Mouse (Mus musculus) MEL (cell line): Measurements from ENCODE around the gene Rbm24. TPM values are rescaled to one million over a fixed set of nuclear protein-coding genes. Genes with fewer than 3 reads are reported as not detected.

Experiments used
- DNase-seq: peaks from one replicate; pipeline ENCODE4 v3.0.0; 2011; ENCODE audit warnings: low read depth, low spot score
- H3K27ac ChIP-seq: 2 replicates; pipeline ENCODE4 v1.5.1; 2012; ENCODE audit warnings: low read depth, mild to moderate bottlenecking, control low read depth, low read length, moderate library complexity; ENCODE audit not compliant: control insufficient read depth
- H3K27me3 ChIP-seq, 2 experiments: fragments of 150-350 bp in 1 of 2; sonication (generic) in 1 of 2; 2 replicates each; pipeline ENCODE4 v1.6.1; 2012; ENCODE audit warnings: low read length in 2 of 2, mild to moderate bottlenecking in 2 of 2, improper control_type of control experiment in 1 of 2, moderate library complexity in 1 of 2; ENCODE audit not compliant: insufficient read depth in 2 of 2, control insufficient read depth in 1 of 2
- H3K36me3 ChIP-seq, 2 experiments: 2 replicates each; pipeline ENCODE4 v1.6.1; 2012 to 2014; ENCODE audit warnings: low read length in 2 of 2, improper control_type of control experiment in 1 of 2, inconsistent platforms in 1 of 2, mild to moderate bottlenecking in 1 of 2; ENCODE audit not compliant: insufficient read depth in 2 of 2, control insufficient read depth in 1 of 2
- H3K4me1 ChIP-seq, 2 experiments: fragments of 150-350 bp in 1 of 2; sonication (generic) in 1 of 2; 2 replicates each; pipeline ENCODE4 v1.6.1; 2012; ENCODE audit warnings: low read length in 2 of 2, improper control_type of control experiment in 1 of 2, mild to moderate bottlenecking in 1 of 2; ENCODE audit not compliant: insufficient read depth in 2 of 2, control insufficient read depth in 1 of 2
- H3K4me3 ChIP-seq, 2 experiments: fragments of 150-350 bp in 1 of 2; sonication (generic) in 1 of 2; 2 replicates each; pipeline ENCODE4 v1.5.1; 2012; ENCODE audit warnings: low read depth in 2 of 2, low read length in 2 of 2, mild to moderate bottlenecking in 2 of 2, moderate library complexity in 2 of 2, control low read depth in 1 of 2, improper control_type of control experiment in 1 of 2; ENCODE audit not compliant: control insufficient read depth in 1 of 2, insufficient read depth in 1 of 2
- H3K79me2 ChIP-seq: 2 replicates; pipeline ENCODE4 v1.6.1; 2012; ENCODE audit warnings: mild to moderate bottlenecking, low read length, moderate library complexity; ENCODE audit not compliant: control insufficient read depth, poor library complexity, insufficient read depth
- H3K9ac ChIP-seq: 2 replicates; pipeline ENCODE4 v1.6.1; 2012; ENCODE audit warnings: low read depth, mild to moderate bottlenecking, control low read depth, low read length, moderate library complexity; ENCODE audit not compliant: control insufficient read depth, poor library complexity, severe bottlenecking
- H3K9me3 ChIP-seq: fragments of 150-350 bp; sonication (generic); replicated peaks from 2 replicates; pipeline ENCODE4 v1.6.1; 2012; ENCODE audit warnings: mild to moderate bottlenecking, low read length, improper control_type of control experiment, moderate library complexity; ENCODE audit not compliant: insufficient read depth
- BHLHE40 ChIP-seq: IDR thresholded peaks from 2 replicates; pipeline ENCODE4 v1.6.1; 2012; ENCODE audit warnings: low read depth, mild to moderate bottlenecking, inconsistent platforms, low read length, improper control_type of control experiment, borderline replicate concordance
- CHD1 ChIP-seq: IDR thresholded peaks from 2 replicates; pipeline ENCODE4 v1.6.1; 2012; ENCODE audit warnings: low read depth, mild to moderate bottlenecking, inconsistent platforms, low read length, improper control_type of control experiment
- CTCF ChIP-seq, 3 experiments: IDR thresholded peaks in 2 of 3; conservative IDR thresholded peaks in 1 of 3; 2 replicates each; pipeline ENCODE4 v1.5.1; 2011 to 2012; ENCODE audit warnings: low read length in 3 of 3, low read depth in 2 of 3, mild to moderate bottlenecking in 2 of 3, improper control_type of control experiment in 1 of 3, inconsistent platforms in 1 of 3, mixed read lengths in 1 of 3, moderate library complexity in 1 of 3; ENCODE audit not compliant: control insufficient read depth in 1 of 3, insufficient read depth in 1 of 3, poor library complexity in 1 of 3, severe bottlenecking in 1 of 3
- E2F4 ChIP-seq: IDR thresholded peaks from 2 replicates; pipeline ENCODE4 v1.6.1; 2011; ENCODE audit warnings: low read depth, low read length, improper control_type of control experiment, borderline replicate concordance
- ELF1 ChIP-seq: IDR thresholded peaks from 2 replicates; pipeline ENCODE4 v1.6.1; 2014; ENCODE audit warnings: low read depth, mild to moderate bottlenecking, inconsistent platforms, low read length, improper control_type of control experiment, moderate library complexity
- GABPA ChIP-seq: IDR thresholded peaks from 2 replicates; pipeline ENCODE4 v1.6.1; 2012; ENCODE audit warnings: low read depth, mild to moderate bottlenecking, inconsistent platforms, low read length, improper control_type of control experiment, moderate library complexity
- GATA1 ChIP-seq: IDR thresholded peaks from 2 replicates; pipeline ENCODE4 v1.6.1; 2011; ENCODE audit warnings: low read depth, low read length, improper control_type of control experiment
- KAT2A ChIP-seq: conservative IDR thresholded peaks from 2 replicates; pipeline ENCODE4 v1.6.1; 2012; ENCODE audit warnings: low read depth, low read length, improper control_type of control experiment, inconsistent platforms
- MXI1 ChIP-seq: IDR thresholded peaks from 2 replicates; pipeline ENCODE4 v1.6.1; 2011; ENCODE audit warnings: mild to moderate bottlenecking, low read depth, low read length, improper control_type of control experiment
- MYB ChIP-seq: IDR thresholded peaks from 2 replicates; pipeline ENCODE4 v1.6.1; 2011; ENCODE audit warnings: mild to moderate bottlenecking, low read depth, low read length, improper control_type of control experiment
- NRF1 ChIP-seq: IDR thresholded peaks from 2 replicates; pipeline ENCODE4 v1.6.1; 2014; ENCODE audit warnings: low read depth, mild to moderate bottlenecking, inconsistent platforms, low read length, improper control_type of control experiment, moderate library complexity; ENCODE audit not compliant: poor library complexity, insufficient read depth, severe bottlenecking
- POLR2AphosphoS2 ChIP-seq: IDR thresholded peaks from 2 replicates; pipeline ENCODE4 v1.6.1; 2011; ENCODE audit warnings: low read length, improper control_type of control experiment
- POLR2AphosphoS5 ChIP-seq: IDR thresholded peaks from 2 replicates; pipeline ENCODE4 v1.6.1; 2012; ENCODE audit warnings: low read depth, borderline replicate concordance, mild to moderate bottlenecking, inconsistent platforms, low read length, moderate library complexity, mixed read lengths
- RAD21 ChIP-seq: IDR thresholded peaks from 2 replicates; pipeline ENCODE4 v1.6.1; 2011; ENCODE audit warnings: mild to moderate bottlenecking, low read depth, low read length, improper control_type of control experiment
- RCOR1 ChIP-seq: IDR thresholded peaks from 2 replicates; pipeline ENCODE4 v1.6.1; 2012; ENCODE audit warnings: low read depth, mild to moderate bottlenecking, inconsistent platforms, low read length, improper control_type of control experiment
- SIN3A ChIP-seq: IDR thresholded peaks from 2 replicates; pipeline ENCODE4 v1.6.1; 2012; ENCODE audit warnings: low read length, improper control_type of control experiment, inconsistent platforms
- SMC3 ChIP-seq: IDR thresholded peaks from 2 replicates; pipeline ENCODE4 v1.6.1; 2011; ENCODE audit warnings: low read depth, low read length, improper control_type of control experiment
- TAL1 ChIP-seq: IDR thresholded peaks from 2 replicates; pipeline ENCODE4 v1.6.1; 2012; ENCODE audit warnings: mild to moderate bottlenecking, inconsistent platforms, low read length, moderate library complexity, mixed read lengths
- TBP ChIP-seq: IDR thresholded peaks from 2 replicates; pipeline ENCODE4 v1.8.0; 2011; ENCODE audit warnings: low read depth, low read length, improper control_type of control experiment
- UBTF ChIP-seq: IDR thresholded peaks from 2 replicates; pipeline ENCODE4 v1.6.1; 2012; ENCODE audit warnings: low read depth, mild to moderate bottlenecking, inconsistent platforms, low read length, improper control_type of control experiment, moderate library complexity, borderline replicate concordance; ENCODE audit not compliant: insufficient read depth
- ZMIZ1 ChIP-seq: IDR thresholded peaks from 2 replicates; pipeline ENCODE4 v1.6.1; 2012; ENCODE audit warnings: low read depth, mild to moderate bottlenecking, inconsistent platforms, low read length, improper control_type of control experiment, moderate library complexity
- polyA plus RNA-seq, 2 experiments: library from polyadenylated mRNA; stranded (reverse) in 1 of 2; unstranded in 1 of 2; fragments of >175 nt in 1 of 2; fragments of >200 nt in 1 of 2; gene quantifications; 2 replicates each; pipeline versions ENCODE4 v1.2.1 to v1.2.4; 2012; ENCODE audit warnings: low replicate concordance in 2 of 2, low read depth in 1 of 2; ENCODE audit not compliant: insufficient read length in 2 of 2, insufficient read depth in 1 of 2, missing spikeins in 1 of 2
- total RNA-seq: library from RNA; depleted of rRNA; stranded (reverse); fragments of 300-350 nt; gene quantifications from 2 replicates; pipeline ENCODE4 v1.2.3, GENCODE M21; 2012

Rbm24 gene
- total and polyA plus RNA-seq, 3 experiments = not detected

GRCm38 (mm10) chr13:46417594-46417993 is 640 bp upstream of the Rbm24 start:
- Histone ChIP-seq H3K4me1 (no peaks in the 10 kb centered on the region), H3K4me3 (no peak overlapping the region), H3K27ac (no peak overlapping the region), H3K9me3 (no peaks in the 10 kb centered on the region), H3K27me3 (no peaks in the 10 kb centered on the region), H3K79me2 (no peaks in the 10 kb centered on the region), H3K9ac (no peak overlapping the region), H3K36me3 (no peaks in the 10 kb centered on the region; a peak in 1 of 4 replicates)
- no peak for DNase-seq
- TF ChIP-seq CTCF (IDR thresholded peaks at IDR 0.05 in 2 of 3, conservative IDR thresholded peaks at IDR 0.05 in 1 of 3; ENCODE audit: control insufficient read depth in 1 of 3, insufficient read depth in 1 of 3, low read depth in 2 of 3, low read length in 3 of 3, poor library complexity in 1 of 3, severe bottlenecking in 1 of 3) = no peak
- TF ChIP-seq SIN3A = no peak
- no peak for TF ChIP-seq TBP
- TF ChIP-seq POLR2AphosphoS5 = no peak
- no peak for TF ChIP-seq MXI1
- TF ChIP-seq GABPA = no peak
- no peak for TF ChIP-seq E2F4
- TF ChIP-seq ZMIZ1 = no peak
- TF ChIP-seq MYB = no peak
- TF ChIP-seq NRF1 = no peak
- TF ChIP-seq KAT2A = no peak
- TF ChIP-seq GATA1 = no peak
- no peak for TF ChIP-seq SMC3
- TF ChIP-seq BHLHE40 = no peak
- no peak for TF ChIP-seq POLR2AphosphoS2
- no peak for TF ChIP-seq TAL1
- TF ChIP-seq ELF1 = no peak
- no peak for TF ChIP-seq RAD21
- TF ChIP-seq RCOR1 = no peak
- TF ChIP-seq CHD1 = no peak

GRCm38 (mm10) chr13:46418731-46419545 is 704 bp downstream of the Rbm24 start:
- no peaks in the 10 kb centered on the region for H3K9me3 ChIP-seq
- DNase-seq = no peak
- H3K27me3 ChIP-seq = no peaks in the 10 kb centered on the region
- H3K27ac ChIP-seq = no peak overlapping the region
- no peak overlapping the region for H3K4me3 ChIP-seq
- no peak overlapping the region for H3K9ac ChIP-seq
- TF ChIP-seq UBTF = no peak
- TF ChIP-seq, all 39 proteins: peak for 0
- Histone ChIP-seq H3K79me2 (no peaks in the 10 kb centered on the region), H3K4me1 (no peaks in the 10 kb centered on the region), H3K36me3 (no peaks in the 10 kb centered on the region; a peak in 1 of 4 replicates)
